Mouse (Mus musculus): ENCODE measurements around the gene Glyctk.
A peak's percentile ranks its signal among the peaks of the same experiment; 100 is the strongest.

Glyctk gene

GRCm38 (mm10) chr9:106147281-106147680 lies 10.7 kb downstream of the Glyctk start:
- no peak for DNase-seq (ENCODE audit: low spot score)

DNA sequence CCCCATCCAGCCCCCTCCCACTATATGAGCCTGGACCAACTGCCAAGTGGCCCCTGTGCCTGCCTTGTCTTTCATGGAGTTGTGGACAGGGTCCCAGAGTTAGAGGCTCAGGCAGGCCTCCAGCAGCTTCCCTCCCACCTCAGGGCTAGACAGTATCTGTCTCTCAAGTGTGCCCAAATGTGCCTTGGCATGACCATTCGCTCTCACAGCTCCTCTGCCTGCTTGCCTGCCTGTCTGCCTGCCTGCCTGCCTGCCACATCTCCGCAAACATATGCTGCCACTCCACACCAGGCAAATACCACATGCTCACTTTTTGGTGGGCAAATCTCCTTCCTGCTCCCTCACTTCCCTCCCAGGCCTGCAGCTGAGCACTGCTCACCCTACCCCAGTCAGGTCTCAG lies 12.4 kb downstream of the Glyctk start:
- DNase-seq (ENCODE audit: low spot score): no peak

GRCm38 (mm10) chr9:106144176-106144575 lies 13.8 kb downstream of the Glyctk start:
- DNase-seq (ENCODE audit: low spot score): no peak

GRCm38 (mm10) chr9:106141955-106142354 lies 16.0 kb downstream of the Glyctk start:
- no peak for DNase-seq (ENCODE audit: low spot score)

GRCm38 (mm10) chr9:106139763-106140162 lies 18.2 kb downstream of the Glyctk start:
- no peak for DNase-seq (ENCODE audit: low spot score)

DNA sequence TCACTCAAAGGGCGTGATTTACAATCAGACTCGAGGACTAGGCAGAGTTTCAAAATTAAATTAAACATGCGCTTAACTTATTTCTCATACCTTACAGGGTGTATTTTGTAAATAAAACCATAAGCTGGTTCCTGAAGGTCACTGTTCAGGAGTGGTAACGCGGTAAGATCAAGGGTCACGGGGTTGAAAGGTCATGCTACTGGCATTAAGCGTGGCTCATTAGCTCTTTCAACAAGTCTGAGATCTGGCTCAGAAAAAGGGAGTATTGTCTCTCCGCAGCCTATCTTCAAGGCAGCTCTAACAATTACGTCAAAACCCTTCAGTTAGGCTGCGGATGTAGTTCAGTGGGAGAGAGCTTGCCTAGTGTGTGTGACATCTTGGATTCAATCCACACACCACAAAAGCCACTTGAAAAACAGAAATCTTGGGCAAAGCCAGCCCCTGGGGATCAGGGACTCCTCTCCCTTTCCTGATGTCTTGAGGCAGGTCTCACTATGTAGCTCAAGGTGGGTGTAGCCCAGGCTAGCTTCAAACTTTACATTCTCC lies 20.2 kb downstream of the Glyctk start:
- peak; percentile 86 for DNase-seq (ENCODE audit: low spot score)

- DNase-seq (ENCODE audit: low spot score): no peak
These were observed 27.7 kb downstream of the Glyctk start for GRCm38 (mm10) chr9:106130250-106130649.

DNA sequence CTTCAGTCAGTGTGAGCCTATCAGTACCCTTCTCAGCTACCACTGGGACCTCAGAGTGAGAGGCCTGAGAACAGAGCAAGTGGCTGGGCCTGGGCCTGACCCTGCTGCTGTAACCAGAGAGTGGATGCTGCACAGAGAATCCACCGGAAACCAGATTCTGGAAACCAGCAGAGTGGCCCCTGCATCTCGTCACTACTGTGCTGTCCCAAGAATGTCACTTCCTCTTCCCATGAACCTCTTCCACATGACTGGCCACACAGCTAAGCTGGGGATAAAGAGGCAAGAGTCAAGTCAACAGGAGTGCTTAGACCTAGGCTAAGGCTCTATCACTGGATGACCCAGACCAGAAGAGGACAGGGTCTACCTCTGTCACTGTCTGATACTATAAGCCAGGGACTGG lies 28.9 kb downstream of the Glyctk start:
- no peak for DNase-seq (ENCODE audit: low spot score)

- peak; percentile 93 for DNase-seq (ENCODE audit: low spot score)
These were observed 31.1 kb downstream of the Glyctk start for GRCm38 (mm10) chr9:106126786-106127251.

- peak; percentile 73 for DNase-seq (ENCODE audit: low spot score)
These were observed 34.3 kb downstream of the Glyctk start for GRCm38 (mm10) chr9:106123599-106123998.

- no peak for DNase-seq (ENCODE audit: low spot score)
These were observed 38.9 kb downstream of the Glyctk start for GRCm38 (mm10) chr9:106119075-106119474.

DNA sequence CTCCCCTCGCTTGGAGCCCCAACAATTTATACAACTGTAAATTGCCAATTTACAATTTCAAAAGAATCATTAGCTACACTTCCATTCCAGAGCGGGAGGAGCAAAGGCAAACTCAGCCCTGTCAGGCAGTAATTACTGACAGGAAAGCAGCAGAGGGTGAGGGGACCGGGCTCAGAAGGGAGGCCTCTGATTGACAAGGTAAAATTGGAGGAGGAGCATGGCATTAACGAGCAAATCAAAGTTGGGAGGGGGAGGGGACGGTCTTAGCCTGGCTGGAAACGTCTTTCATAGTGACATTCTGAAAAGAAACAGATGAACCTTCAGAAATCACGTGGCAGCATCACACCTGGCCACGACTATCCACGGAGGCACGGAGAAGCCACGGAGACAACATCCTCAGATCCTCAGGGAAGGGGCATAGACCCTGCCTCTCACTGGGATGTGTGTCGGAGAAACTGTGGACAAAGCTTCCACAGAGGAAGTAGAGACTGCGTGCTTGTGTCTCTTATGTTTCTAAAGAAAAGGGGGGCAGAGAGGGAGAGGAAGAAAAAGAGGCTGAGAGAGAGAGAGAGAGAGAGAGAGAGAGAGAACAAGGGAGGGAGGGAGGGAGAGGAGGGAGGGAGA lies 42.0 kb downstream of the Glyctk start:
- DNase-seq (ENCODE audit: low spot score): peak; percentile 15

DNA sequence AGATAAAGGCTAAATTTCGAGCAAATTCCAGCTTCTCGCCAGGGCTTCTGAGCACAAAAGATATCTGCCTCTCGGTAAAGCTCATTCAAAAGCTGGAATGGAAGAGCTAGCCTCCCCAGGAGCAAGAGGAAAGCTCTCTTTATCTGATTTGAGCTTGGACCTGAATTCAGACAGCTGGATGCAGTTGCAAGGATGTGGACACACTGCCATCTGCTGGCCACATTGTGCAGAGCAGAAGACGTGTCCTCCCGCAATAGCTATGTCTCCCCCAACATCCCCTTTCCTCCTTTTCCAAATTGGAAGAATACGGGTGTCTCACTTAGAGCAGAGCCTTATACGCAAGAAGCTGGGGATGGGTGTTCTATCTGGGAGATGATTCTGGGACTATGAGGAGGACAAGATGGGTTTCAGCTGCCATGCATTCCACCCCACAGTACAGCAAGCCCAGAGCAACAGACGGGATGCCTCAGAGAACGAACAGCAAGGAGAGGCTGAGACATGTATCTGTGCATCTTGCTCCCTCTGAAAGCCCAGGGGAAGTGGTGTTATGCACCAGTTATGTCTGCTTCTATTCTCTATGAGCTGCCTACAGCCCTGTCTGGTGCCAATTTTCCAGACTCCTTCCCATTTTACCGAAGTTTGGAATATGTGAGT lies 45.0 kb downstream of the Glyctk start:
- peak; percentile 90 for DNase-seq (ENCODE audit: low spot score)

- DNase-seq (ENCODE audit: low spot score): no peak
These were observed 51.7 kb downstream of the Glyctk start for GRCm38 (mm10) chr9:106106241-106106640.

GRCm38 (mm10) chr9:106104401-106104800 lies 53.5 kb downstream of the Glyctk start:
- no peak for DNase-seq (ENCODE audit: low spot score)

Measured in embryo, embryonic 10 days (tissue).